ENCODE assay signal across 8 mouse cellular contexts in genomic region chr2:58567066-58567810, GRCm38 (mm10). TPM values are rescaled to one million over a fixed set of nuclear protein-coding genes. Genes with fewer than 3 reads are reported as not detected.
DNase-seq lines count a peak whose midpoint lies in the region; ATAC-seq and TF ChIP-seq lines count a peak whose summit lies in the region.

Gene Acvr1 (minus strand): TSS chr2:58567157.
Gene Upp2 (plus strand): TSS chr2:58567298.

- peak within 1 kb of the TSS; percentile 87 for H3K9ac ChIP-seq in intestine, embryonic 14.5 days (ENCODE audit: low read length)

- TF ChIP-seq POLR2A in cortical plate, adult 2 months (IDR thresholded peaks at IDR 0.05; ENCODE audit: extremely low read depth, insufficient read depth, low read length) = peak; percentile 58; the same call in 1 of the 2 replicates

- intact Hi-C loops in left cerebral cortex, postnatal 25 days (cut with DNase I) = loop anchor here (1.0 to 10.0 kb wide), 5 partner anchors 75 to 372 kb away; partner anchors contain the start of genes Acvr1c and Cytip

- H3K4me3 ChIP-seq in cortical plate, adult 2 months (ENCODE audit: insufficient read depth, low read length) = peak within 1 kb of the TSS; percentile 74
- H3K4me3 ChIP-seq in intestine, embryonic 14.5 days (ENCODE audit: low read depth, low read length) = peak within 1 kb of the TSS; percentile 79

- peak within 1 kb of the TSS; percentile 89 for H3K27ac ChIP-seq in cortical plate, adult 2 months (ENCODE audit: insufficient read depth, low read length)
- H3K27ac ChIP-seq in intestine, embryonic 14.5 days (ENCODE audit: low read depth) = peak within 1 kb of the TSS; percentile 92

- 0% methylated on average over 54 of the region's 80 CpGs for WGBS in intestine, embryonic 14.5 days

- peak; percentile 95 for ATAC-seq in intestine, embryonic 14.5 days (replicated peaks; ENCODE audit: low FRiP score, low TSS enrichment, low read depth)
- peak; percentile 59 for ATAC-seq in megakaryocyte-erythroid progenitor cell, adult 5-6 weeks (replicated peaks; ENCODE audit: low FRiP score, low TSS enrichment, poor library complexity, severe bottlenecking)

- peak within 1 kb of the TSS; percentile 74 for H3K4me2 ChIP-seq in intestine, embryonic 14.5 days (ENCODE audit: low read length)

- H3K27me3 ChIP-seq in intestine, embryonic 14.5 days (replicated peaks; ENCODE audit: control insufficient read depth, insufficient read depth, low read length) = no peaks in the 10 kb centered on the region

- H3K36me3 ChIP-seq in intestine, embryonic 14.5 days (ENCODE audit: control insufficient read depth, insufficient read depth, low read length) = no peaks in the 10 kb centered on the region

- TF ChIP-seq CTCF in cortical plate, adult 2 months (IDR thresholded peaks at IDR 0.05; ENCODE audit: extremely low read depth, insufficient read depth, low read length) = no peak

- H3K4me1 ChIP-seq in cortical plate, adult 2 months (ENCODE audit: control insufficient read depth, insufficient read depth, low read length) = peaks cover 6% of the 10 kb centered on the region
- H3K4me1 ChIP-seq in intestine, embryonic 14.5 days (replicated peaks; ENCODE audit: control insufficient read depth, insufficient read depth, low read length) = peaks cover 27% of the 10 kb centered on the region

- DNase-seq in adrenal gland, adult (ENCODE audit: inconsistent age in 2 of 2, low spot score in 1 of 2) = peak; percentile 93 to 96
- DNase-seq in gastrocnemius, postnatal 25 days = peak; percentile 91
- DNase-seq in intestine, embryonic 14.5 days (ENCODE audit: low spot score) = peak; percentile 85
- DNase-seq in left cerebral cortex, postnatal 25 days (ENCODE audit: low spot score in 2 of 2) = peak; percentile 89 to 94
- peak; percentile 86 to 89 for DNase-seq in right cerebral cortex, postnatal 36 days (ENCODE audit: low spot score in 2 of 2)
- no peak for DNase-seq in c-Kit-positive CD71-positive TER-119-positive erythroid progenitor cells, embryonic 14.5 days (ENCODE audit: low spot score)

- H3K9me3 ChIP-seq in intestine, embryonic 14.5 days (ENCODE audit: control insufficient read depth, low read length) = no peaks in the 10 kb centered on the region

RNA-seq across cellular contexts. Expression of gene Acvr1, which starts in this region (rescaled TPM):
- 19.5 and 20.3 TPM in 2 replicates for polyA plus RNA-seq in cortical plate, adult 2 months (2012; rRNA removed)
- total RNA-seq in gastrocnemius, postnatal 25 days (2021) = 10 to 100 TPM; 12.4 to 16.2 TPM
- 8.0 and 8.2 TPM in 2 replicates for polyA plus RNA-seq in intestine, embryonic 14.5 days (2014; fragmentation: Nextera tagmentation; extraction: Ambion mirVana)
- 10 to 100 TPM; 32.4 to 34.1 TPM for total RNA-seq in left cerebral cortex, postnatal 25 days (2021)
- 0.25 and 0.92 TPM in 2 replicates for total RNA-seq in megakaryocyte-erythroid progenitor cell, adult 5-6 weeks (2014; fragmentation: Nextera tagmentation)
- total RNA-seq in megakaryocyte-erythroid progenitor cell, adult 5-6 weeks (2017) = 0.42 TPM in 1 of 2 replicates, not detected in the other

RNA-seq across cellular contexts. Expression of gene Upp2, which starts in this region (rescaled TPM):
- 38.1 and 41.1 TPM in 2 replicates for polyA plus RNA-seq in cortical plate, adult 2 months (2012; rRNA removed)
- total RNA-seq in gastrocnemius, postnatal 25 days (2021) = 1 to 10 TPM; 1.9 to 2.4 TPM
- 9.0 and 9.1 TPM in 2 replicates for polyA plus RNA-seq in intestine, embryonic 14.5 days (2014; fragmentation: Nextera tagmentation; extraction: Ambion mirVana)
- total RNA-seq in left cerebral cortex, postnatal 25 days (2021) = 10 to 100 TPM; 26.1 to 27.3 TPM
- total RNA-seq in megakaryocyte-erythroid progenitor cell, adult 5-6 weeks (2014; fragmentation: Nextera tagmentation) = not detected in 2 replicates
- total RNA-seq in megakaryocyte-erythroid progenitor cell, adult 5-6 weeks (2017) = not detected in 2 replicates

Comparison
In these comparisons a context has a peak if more than half of its experiments do, and no peak if none do; other contexts are left out.
1. RNA of gene Acvr1 (total RNA-seq): 32.4 to 34.1 TPM in left cerebral cortex, postnatal 25 days and 12.4 to 16.2 TPM in gastrocnemius, postnatal 25 days; 0.25 to 0.92 TPM in megakaryocyte-erythroid progenitor cell, adult 5-6 weeks; every median in the first group is over 4 times any median in the second.
2. RNA of gene Upp2 (total RNA-seq): 26.1 to 27.3 TPM in left cerebral cortex, postnatal 25 days; 1.9 to 2.4 TPM in gastrocnemius, postnatal 25 days and not detected in megakaryocyte-erythroid progenitor cell, adult 5-6 weeks; every median in the first group is over 4 times any median in the second.
3. Peak in ATAC-seq in megakaryocyte-erythroid progenitor cell, adult 5-6 weeks; RNA of the genes that start here not detected or under 1 TPM.